Mouse (Mus musculus): Measurements from ENCODE around the gene Adgre5. TPM values are rescaled to one million over a fixed set of nuclear protein-coding genes. Genes with fewer than 3 reads are reported as not detected.

The Adgre5 gene
- polyA plus RNA-seq, 1 experiment from 2014 or later = 50.1 TPM

DNA sequence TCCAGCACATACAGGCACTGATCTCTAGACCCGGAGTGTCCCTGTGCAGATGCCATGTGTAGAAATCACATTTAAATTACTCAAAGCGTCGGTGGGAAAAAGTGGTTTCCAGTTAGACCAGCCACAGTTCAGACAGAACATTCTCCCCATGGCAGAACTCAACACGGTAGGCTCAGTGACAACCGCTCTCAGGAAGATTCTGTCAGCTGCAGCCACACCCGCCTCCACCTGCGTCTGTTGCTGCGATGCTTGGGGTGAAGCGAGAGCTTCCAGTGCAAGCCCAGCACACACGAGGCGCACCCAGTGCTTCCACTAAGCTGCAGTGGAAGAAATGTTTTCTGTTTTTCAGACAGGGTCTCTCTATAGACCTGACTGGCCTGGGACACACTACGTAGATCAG lies 61.3 kb downstream of the Adgre5 start:
- H3K4me2 ChIP-seq (replicated peaks) = no peak overlapping the region
- ATAC-seq (ENCODE audit: insufficient number of reproducible peaks, low FRiP score, low TSS enrichment, low read depth) = no peak
- H3K9me3 ChIP-seq (replicated peaks) = no peaks in the 10 kb centered on the region
- peaks cover 54% of the 10 kb centered on the region for H3K36me3 ChIP-seq
- 80% methylated on average over 12 of the region's 12 CpGs for WGBS
- H3K27ac ChIP-seq (replicated peaks) = no peak overlapping the region
- H3K9ac ChIP-seq = no peak overlapping the region
- peaks cover 16% of the 10 kb centered on the region for H3K4me1 ChIP-seq
- H3K4me3 ChIP-seq (replicated peaks) = no peak overlapping the region
- no peaks in the 10 kb centered on the region for H3K27me3 ChIP-seq

DNA sequence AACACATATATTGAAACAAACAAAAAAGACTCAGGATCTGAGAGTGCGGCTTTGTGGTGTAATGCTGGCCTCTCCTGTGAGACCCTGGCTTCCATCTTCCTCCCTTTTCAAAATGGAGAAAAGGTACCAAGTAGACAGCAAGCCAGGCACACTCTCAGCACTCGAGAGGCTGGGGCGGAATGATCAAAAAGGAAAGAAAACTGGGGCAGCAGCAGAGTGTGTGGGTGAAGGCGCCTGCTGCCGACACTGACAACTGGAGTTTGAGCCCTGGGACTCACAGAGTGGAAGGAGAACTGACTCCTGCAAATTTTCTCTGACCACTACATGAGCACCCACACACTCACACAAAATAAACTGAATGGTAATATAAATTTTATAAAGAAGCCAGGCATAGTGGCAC lies 66.6 kb downstream of the Adgre5 start:
- no peak for ATAC-seq (ENCODE audit: insufficient number of reproducible peaks, low FRiP score, low TSS enrichment, low read depth)
- peaks cover 66% of the 10 kb centered on the region for H3K36me3 ChIP-seq
- no peak overlapping the region for H3K4me2 ChIP-seq (replicated peaks)
- WGBS = 91% methylated on average over 5 of the region's 5 CpGs
- H3K9me3 ChIP-seq (replicated peaks) = no peaks in the 10 kb centered on the region
- H3K27ac ChIP-seq (replicated peaks) = no peak overlapping the region
- H3K27me3 ChIP-seq = no peaks in the 10 kb centered on the region
- no peaks in the 10 kb centered on the region for H3K4me1 ChIP-seq
- H3K9ac ChIP-seq = no peak overlapping the region
- no peak overlapping the region for H3K4me3 ChIP-seq (replicated peaks)

Small RNAs within 50 kb of the gene (microRNA-seq; reads per million reads assigned to microRNA genes)
- gene Mir1668 (ENCODE audit: borderline number of aligned reads) = not detected

Other genes with a start within 250 kb of the Adgre5 start
- 0.14 and 0.36 TPM in 2 replicates for gene Olfr370, start 205.5 kb downstream of the Adgre5 start, polyA plus RNA-seq (2015; fragmentation: Nextera tagmentation; extraction: Ambion mirVana)
- gene Ndufb7, start 174.7 kb downstream of the Adgre5 start, polyA plus RNA-seq (2015; fragmentation: Nextera tagmentation; extraction: Ambion mirVana) = 285 and 288 TPM in 2 replicates
- gene Tecr, start 133.4 kb downstream of the Adgre5 start, polyA plus RNA-seq (2015; fragmentation: Nextera tagmentation; extraction: Ambion mirVana) = 540 and 549 TPM in 2 replicates
- gene Dnajb1, start 133.1 kb downstream of the Adgre5 start, polyA plus RNA-seq (2015; fragmentation: Nextera tagmentation; extraction: Ambion mirVana) = 75.2 and 76.6 TPM in 2 replicates
- gene Gipc1, start 88.6 kb downstream of the Adgre5 start, polyA plus RNA-seq (2015; fragmentation: Nextera tagmentation; extraction: Ambion mirVana) = 180 and 192 TPM in 2 replicates
- 1.2 and 1.4 TPM in 2 replicates for gene Ptger1, start 74.6 kb downstream of the Adgre5 start, polyA plus RNA-seq (2015; fragmentation: Nextera tagmentation; extraction: Ambion mirVana)
- 23.7 and 25.8 TPM in 2 replicates for gene Pkn1, start 42.1 kb downstream of the Adgre5 start, polyA plus RNA-seq (2015; fragmentation: Nextera tagmentation; extraction: Ambion mirVana)
- gene Ddx39, start 26.1 kb downstream of the Adgre5 start, polyA plus RNA-seq (2015; fragmentation: Nextera tagmentation; extraction: Ambion mirVana) = 132 and 134 TPM in 2 replicates
- 22.8 and 23.2 TPM in 2 replicates for gene Adgrl1, start 158.8 kb upstream of the Adgre5 start, polyA plus RNA-seq (2015; fragmentation: Nextera tagmentation; extraction: Ambion mirVana)
- gene Gm10644, start 213.9 kb upstream of the Adgre5 start, polyA plus RNA-seq (2015; fragmentation: Nextera tagmentation; extraction: Ambion mirVana) = 0.45 and 0.60 TPM in 2 replicates
- gene Asf1b, start 214.2 kb upstream of the Adgre5 start, polyA plus RNA-seq (2015; fragmentation: Nextera tagmentation; extraction: Ambion mirVana) = 56.8 and 57.2 TPM in 2 replicates
- 199 and 217 TPM in 2 replicates for gene Prkaca, start 231.7 kb upstream of the Adgre5 start, polyA plus RNA-seq (2015; fragmentation: Nextera tagmentation; extraction: Ambion mirVana)